Mouse (Mus musculus) megakaryocyte, embryonic 14.5 days (primary cell): ENCODE measurements around the gene Nectin3.

Experiments used
- FLI1 ChIP-seq: IDR thresholded peaks from 2 replicates; pipeline ENCODE4 v1.6.1; 2012; ENCODE audit warnings: low read length, inconsistent platforms, mixed read lengths
- GATA1 ChIP-seq: IDR thresholded peaks from 3 replicates; pipeline ENCODE4 v1.6.1; 2012; ENCODE audit warnings: mixed read lengths, low read length, inconsistent platforms, borderline replicate concordance

- TF ChIP-seq GATA1, result no peak
- TF ChIP-seq FLI1, result no peak
Observed at GRCm38 (mm10) chr16:46532465-46533254, 34.3 kb upstream of the Nectin3 start.
